Mouse (Mus musculus): ENCODE results near the gene Nkx1-1. TPM values are rescaled to one million over a fixed set of nuclear protein-coding genes. Genes with fewer than 3 reads are reported as not detected.

The Nkx1-1 gene
- total RNA-seq, 2 experiments from 2014 or later: not detected

DNA sequence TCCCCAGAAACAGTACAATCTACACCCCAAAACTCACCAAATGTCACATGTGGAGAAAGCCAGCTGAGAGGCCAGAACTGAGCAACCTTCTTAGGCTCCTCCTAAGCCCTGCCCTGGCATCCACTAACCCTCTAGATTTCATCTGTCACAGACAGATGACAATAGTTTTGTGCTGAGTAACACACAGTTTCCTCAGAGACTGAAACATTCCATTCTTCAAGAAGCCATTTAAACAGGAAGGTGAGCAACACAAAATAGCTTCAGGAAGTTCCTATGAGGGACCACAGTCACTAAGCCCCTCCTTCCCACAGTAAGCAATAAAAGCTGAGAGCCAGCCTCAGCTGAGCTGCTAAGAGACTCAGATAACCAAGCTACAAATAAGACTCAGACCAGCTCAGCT lies 6.3 kb downstream of the Nkx1-1 start:
- DNase-seq: no peak
- intact Hi-C loops (cut with DNase I): no loop called here

DNA sequence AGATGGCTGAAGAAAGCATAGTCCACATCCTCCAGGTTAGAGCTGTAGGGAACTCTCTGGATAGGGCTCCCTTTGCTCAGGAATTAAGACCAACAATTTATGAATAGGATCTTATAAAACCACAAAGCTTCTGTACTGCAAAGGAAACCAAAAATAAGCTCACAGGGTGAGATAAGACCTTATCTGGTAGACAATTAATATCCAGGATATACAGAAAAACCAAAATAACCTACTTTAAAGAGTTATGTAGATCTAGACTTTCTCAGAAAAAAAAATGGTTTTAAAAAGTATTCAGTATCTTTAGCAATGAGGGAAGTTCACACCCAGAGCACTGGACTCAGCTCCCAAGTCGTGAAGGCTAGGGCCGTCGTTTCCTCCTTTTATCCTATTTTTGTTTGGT lies 13.5 kb downstream of the Nkx1-1 start:
- intact Hi-C loops (cut with DNase I): no loop called here
- no peak for DNase-seq

DNA sequence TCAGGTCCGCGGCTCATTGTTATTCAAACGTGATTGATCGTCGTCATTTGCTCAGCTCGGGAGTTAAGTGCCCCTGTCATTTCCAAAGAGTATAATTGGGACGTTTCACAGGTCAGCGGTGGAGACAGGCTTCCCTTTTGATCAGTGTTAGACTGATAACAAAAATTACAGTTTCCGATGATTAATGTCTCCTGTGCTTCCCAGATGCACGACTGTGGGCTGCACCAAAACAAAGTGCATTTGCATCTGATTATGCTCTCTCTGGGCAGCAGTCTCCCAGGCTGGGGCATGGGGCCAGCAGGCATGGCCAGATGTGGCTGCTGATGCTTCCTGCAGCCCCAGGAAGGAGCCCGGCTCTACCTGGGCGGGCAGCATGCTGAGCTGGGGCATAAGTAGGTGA lies 33.0 kb downstream of the Nkx1-1 start:
- intact Hi-C loops (cut with DNase I): loop anchor here (10.0 kb wide), 1 partner anchor 1346 kb away; no protein-coding TSS in a partner anchor
- DNase-seq: no peak

- DNase-seq: no peak
- intact Hi-C loops (cut with DNase I): loop anchor here (1.0 kb wide), 1 partner anchor 192 kb away; no protein-coding TSS in a partner anchor
Observed at GRCm38 (mm10) chr5:33396828-33397227, 36.9 kb downstream of the Nkx1-1 start.

- no peak for DNase-seq
- intact Hi-C loops (cut with DNase I): loop anchor here (1.0 kb wide), 1 partner anchor 194 kb away; no protein-coding TSS in a partner anchor
Observed at GRCm38 (mm10) chr5:33395693-33396092, 38.1 kb downstream of the Nkx1-1 start.

GRCm38 (mm10) chr5:33393803-33394202 lies 40.0 kb downstream of the Nkx1-1 start:
- DNase-seq: peak; percentile 72 to 79
- intact Hi-C loops (cut with DNase I): loop anchor here (1.0 kb wide), 2 partner anchors 49 to 102 kb away; no protein-coding TSS in a partner anchor

DNA sequence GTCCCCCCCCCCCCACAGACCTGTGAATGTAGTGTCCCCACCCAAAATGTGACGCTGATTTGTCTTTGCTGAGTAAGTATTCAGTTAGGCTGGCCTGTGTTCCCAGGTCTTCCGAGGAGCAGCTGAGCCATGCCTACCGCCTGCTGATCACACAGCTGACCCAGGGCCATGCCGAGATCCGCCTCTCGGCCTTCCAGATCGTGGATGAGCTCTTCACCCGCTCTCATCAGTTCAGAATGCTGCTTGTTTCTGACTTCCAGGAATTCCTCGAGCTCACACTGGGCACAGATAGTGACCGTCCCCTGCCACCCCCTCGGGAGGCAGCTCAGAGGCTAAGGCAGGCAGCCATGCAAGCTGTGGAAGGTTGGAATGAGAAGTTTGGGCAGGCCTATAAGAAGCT lies 46.2 kb downstream of the Nkx1-1 start:
- intact Hi-C loops (cut with DNase I): no loop called here
- DNase-seq: no peak

Other genes with a start within 250 kb of the Nkx1-1 start
- gene Spon2, start 215.5 kb downstream of the Nkx1-1 start, total RNA-seq (2021): 1 to 10 TPM; 2.1 to 2.6 TPM
- 100 to 1,000 TPM; 213 to 214 TPM for gene Ctbp1, start 159.0 kb downstream of the Nkx1-1 start, total RNA-seq (2021)
- 10 to 100 TPM; 81.0 to 86.1 TPM for gene Maea, start 98.5 kb downstream of the Nkx1-1 start, total RNA-seq (2021)
- 1 to 10 TPM; 2.8 to 4.0 TPM for gene Uvssa, start 55.4 kb downstream of the Nkx1-1 start, total RNA-seq (2021)
- gene Fam53a, start 195.7 kb upstream of the Nkx1-1 start, total RNA-seq (2021): 10 to 100 TPM; 25.9 to 28.7 TPM
- gene Gm9903, start 195.9 kb upstream of the Nkx1-1 start, total RNA-seq (2021): under 1 TPM; 0.39 to 0.84 TPM
- 10 to 100 TPM; 13.1 to 13.7 TPM for gene Slbp, start 218.6 kb upstream of the Nkx1-1 start, total RNA-seq (2021)
- 1 to 10 TPM; 2.0 to 2.2 TPM for gene Tacc3, start 224.2 kb upstream of the Nkx1-1 start, total RNA-seq (2021)
- gene Tmem129, start 224.4 kb upstream of the Nkx1-1 start, total RNA-seq (2021): 10 to 100 TPM; 20.8 to 21.0 TPM